7 mouse cellular contexts compared by ENCODE assay signal in genomic region chr10:117375163-117375562, GRCm38 (mm10). TPM values are rescaled to one million over a fixed set of nuclear protein-coding genes. Genes with fewer than 3 reads are reported as not detected.
DNase-seq lines count a peak whose midpoint lies in the region; ATAC-seq and TF ChIP-seq lines count a peak whose summit lies in the region.

No protein-coding gene starts in this region.

- TF ChIP-seq CTCF in lung, adult 2 months (IDR thresholded peaks at IDR 0.05; ENCODE audit: insufficient read depth, low read length) = no peak

- WGBS in lung, embryonic 16.5 days = 11% methylated on average over 10 of the region's 10 CpGs
- WGBS in lung, adult 2 months = 14% methylated on average over 10 of the region's 10 CpGs
- WGBS in embryonic facial prominence, embryonic 15.5 days = 15% methylated on average over 10 of the region's 10 CpGs
- 14% methylated on average over 10 of the region's 10 CpGs for WGBS in limb, embryonic 14.5 days
- WGBS in stomach, embryonic 14.5 days = 17% methylated on average over 10 of the region's 10 CpGs

- ATAC-seq in lung, embryonic 16.5 days (ENCODE audit: low read depth) = no peak
- ATAC-seq in embryonic facial prominence, embryonic 15.5 days (ENCODE audit: insufficient number of reproducible peaks, low FRiP score, low TSS enrichment, low read depth) = no peak
- no peak for ATAC-seq in limb, embryonic 14.5 days (ENCODE audit: low FRiP score, low read depth)
- no peak for ATAC-seq in stomach, embryonic 14.5 days (ENCODE audit: insufficient number of reproducible peaks, insufficient read depth, low FRiP score, low read depth)

- H3K9ac ChIP-seq in lung, embryonic 16.5 days (ENCODE audit: low read length) = peak overlapping the region; percentile 100
- H3K9ac ChIP-seq in embryonic facial prominence, embryonic 15.5 days = peak overlapping the region; percentile 99; the same call in 1 of the 2 replicates
- peak overlapping the region; percentile 100 for H3K9ac ChIP-seq in limb, embryonic 14.5 days (ENCODE audit: low read depth, low read length, severe bottlenecking)
- peak overlapping the region; percentile 99 for H3K9ac ChIP-seq in stomach, embryonic 14.5 days (replicated peaks; ENCODE audit: low read depth, low read length)

- no peaks in the 10 kb centered on the region for H3K9me3 ChIP-seq in lung, embryonic 16.5 days (ENCODE audit: control insufficient read depth, low read length)
- H3K9me3 ChIP-seq in embryonic facial prominence, embryonic 15.5 days (replicated peaks) = no peaks in the 10 kb centered on the region
- no peaks in the 10 kb centered on the region for H3K9me3 ChIP-seq in limb, embryonic 14.5 days (ENCODE audit: control insufficient read depth, low read length)
- H3K9me3 ChIP-seq in stomach, embryonic 14.5 days (ENCODE audit: control insufficient read depth, low read depth, low read length) = no peaks in the 10 kb centered on the region

- peak overlapping the region; percentile 73 for H3K4me2 ChIP-seq in lung, embryonic 16.5 days (ENCODE audit: low read depth, low read length)
- H3K4me2 ChIP-seq in embryonic facial prominence, embryonic 15.5 days (replicated peaks) = peak overlapping the region; percentile 55
- peak overlapping the region; percentile 55 for H3K4me2 ChIP-seq in limb, embryonic 14.5 days (replicated peaks; ENCODE audit: low read depth, low read length, severe bottlenecking)
- H3K4me2 ChIP-seq in stomach, embryonic 14.5 days (replicated peaks; ENCODE audit: low read depth, low read length) = peak overlapping the region; percentile 69

- peaks cover 12% of the 10 kb centered on the region for H3K4me1 ChIP-seq in lung, embryonic 16.5 days (replicated peaks; ENCODE audit: control insufficient read depth, insufficient read depth, low read length)
- H3K4me1 ChIP-seq in lung, adult 2 months (ENCODE audit: control insufficient read depth, insufficient read depth, low read length) = peaks cover 7% of the 10 kb centered on the region; the same call in 1 of the 2 replicates
- H3K4me1 ChIP-seq in embryonic facial prominence, embryonic 15.5 days = peaks cover 5% of the 10 kb centered on the region; the same call in 1 of the 2 replicates
- peaks cover 8% of the 10 kb centered on the region for H3K4me1 ChIP-seq in limb, embryonic 14.5 days (ENCODE audit: control insufficient read depth, insufficient read depth, low read length)
- no peaks in the 10 kb centered on the region for H3K4me1 ChIP-seq in stomach, embryonic 14.5 days (ENCODE audit: control insufficient read depth, insufficient read depth, low read length)

- H3K27me3 ChIP-seq in lung, embryonic 16.5 days (ENCODE audit: control insufficient read depth, insufficient read depth, low read depth, low read length) = no peaks in the 10 kb centered on the region
- H3K27me3 ChIP-seq in embryonic facial prominence, embryonic 15.5 days = no peaks in the 10 kb centered on the region
- no peaks in the 10 kb centered on the region for H3K27me3 ChIP-seq in limb, embryonic 14.5 days (ENCODE audit: control insufficient read depth, insufficient read depth, low read length)
- no peaks in the 10 kb centered on the region for H3K27me3 ChIP-seq in stomach, embryonic 14.5 days (ENCODE audit: control insufficient read depth, insufficient read depth, low read length)

- TF ChIP-seq POLR2A in lung, adult 2 months (IDR thresholded peaks at IDR 0.05; ENCODE audit: borderline replicate concordance, extremely low read depth, low read depth, low read length) = no peak
- no peak for TF ChIP-seq POLR2A in limb, embryonic 14.5 days (IDR thresholded peaks at IDR 0.05; ENCODE audit: borderline replicate concordance, extremely low read depth, insufficient read depth, insufficient read length)

- no peak overlapping the region for H3K27ac ChIP-seq in lung, embryonic 16.5 days (ENCODE audit: low read length)
- no peak overlapping the region for H3K27ac ChIP-seq in embryonic facial prominence, embryonic 15.5 days (replicated peaks)
- H3K27ac ChIP-seq in limb, embryonic 14.5 days (replicated peaks; ENCODE audit: low read depth, low read length) = 0 out of 2 replicates have a peak overlapping the region, but pooled peaks have one; percentile 33
- no peak overlapping the region for H3K27ac ChIP-seq in stomach, embryonic 14.5 days (ENCODE audit: low read length)

- H3K36me3 ChIP-seq in lung, embryonic 16.5 days (ENCODE audit: control insufficient read depth, insufficient read depth, low read length) = no peaks in the 10 kb centered on the region
- no peaks in the 10 kb centered on the region for H3K36me3 ChIP-seq in embryonic facial prominence, embryonic 15.5 days
- no peaks in the 10 kb centered on the region for H3K36me3 ChIP-seq in limb, embryonic 14.5 days (ENCODE audit: control insufficient read depth, insufficient read depth, low read length)
- H3K36me3 ChIP-seq in stomach, embryonic 14.5 days (ENCODE audit: control insufficient read depth, insufficient read depth, low read length) = no peaks in the 10 kb centered on the region

- no peak for DNase-seq in lung, adult 2 months
- DNase-seq in limb, embryonic 14.5 days (ENCODE audit: low spot score) = no peak
- no peak for DNase-seq in gastrocnemius, postnatal 10 days
- no peak for DNase-seq in urinary bladder, postnatal 10 days (ENCODE audit: low spot score)

- peak overlapping the region; percentile 79 for H3K4me3 ChIP-seq in lung, embryonic 16.5 days (ENCODE audit: low read length)
- no peak overlapping the region for H3K4me3 ChIP-seq in lung, adult 2 months (replicated peaks; ENCODE audit: extremely low read depth, low read depth, low read length)
- H3K4me3 ChIP-seq in embryonic facial prominence, embryonic 15.5 days (replicated peaks) = peak overlapping the region; percentile 95
- H3K4me3 ChIP-seq in limb, embryonic 14.5 days (replicated peaks; ENCODE audit: low read length) = peak overlapping the region; percentile 81
- peak overlapping the region; percentile 97 for H3K4me3 ChIP-seq in stomach, embryonic 14.5 days (ENCODE audit: low read depth, low read length)

RNA-seq across cellular contexts. Expression of gene Cpsf6, which starts 4.7 kb away (rescaled TPM):
- 151 and 162 TPM in 2 replicates for polyA plus RNA-seq in lung, embryonic 16.5 days (2015; fragmentation: Nextera tagmentation; extraction: Ambion mirVana)
- 51.7 and 57.9 TPM in 2 replicates for polyA plus RNA-seq in lung, adult 2 months (2012; rRNA removed)
- 124 and 127 TPM in 2 replicates for polyA plus RNA-seq in embryonic facial prominence, embryonic 15.5 days (2015; fragmentation: Nextera tagmentation; extraction: Ambion mirVana)
- polyA plus RNA-seq in limb, embryonic 14.5 days (2012; rRNA removed) = 119 and 137 TPM in 2 replicates
- polyA plus RNA-seq in limb, embryonic 14.5 days (2014; fragmentation: Nextera tagmentation; extraction: Ambion mirVana) = 144 and 153 TPM in 2 replicates
- polyA plus RNA-seq in stomach, embryonic 14.5 days (2014; fragmentation: Nextera tagmentation; extraction: Ambion mirVana) = 173 and 185 TPM in 2 replicates
- total RNA-seq in gastrocnemius, postnatal 10 days (2021) = 10 to 100 TPM; 40.1 to 46.3 TPM
